Mouse (Mus musculus) CD4-positive, CD25-positive, alpha-beta regulatory T cell, adult 4 months (primary cell): ENCODE results near the gene Ddx56. TPM values are rescaled to one million over a fixed set of nuclear protein-coding genes. Genes with fewer than 3 reads are reported as not detected.
"Not testable (repeated sequence)": the region's sequence is repeated elsewhere in the genome, so short reads cannot be mapped to it uniquely, and the experiment has no call there.

Experiments used
- ATAC-seq: one replicate; pipeline ENCODE4 v1.8.0; 2017
- polyA plus RNA-seq, 2 experiments: library from polyadenylated mRNA; unstranded; fragments of 100-300 nt; shearing (Covaris generic); gene quantifications; one replicate each; pipeline ENCODE4 v1.2.1; 2017

Ddx56 gene
- polyA plus RNA-seq, 2 experiments from 2014 or later: 90.0 to 123 TPM

GRCm38 (mm10) chr11:6261434-6262082 lies 6.0 kb downstream of the Ddx56 start:
- peak; percentile 74 for ATAC-seq

- ATAC-seq: no peak
Measured at GRCm38 (mm10) chr11:6259413-6259812, 8.2 kb downstream of the Ddx56 start.

GRCm38 (mm10) chr11:6256490-6257072 lies 11.0 kb downstream of the Ddx56 start:
- ATAC-seq: no peak

- ATAC-seq: not testable (repeated sequence)
Measured at GRCm38 (mm10) chr11:6254602-6255001, 13.0 kb downstream of the Ddx56 start.

GRCm38 (mm10) chr11:6252824-6253223 lies 14.7 kb downstream of the Ddx56 start:
- ATAC-seq: no peak

- no peak for ATAC-seq
Measured at GRCm38 (mm10) chr11:6252248-6252647, 15.3 kb downstream of the Ddx56 start.

- ATAC-seq: no peak
Measured at GRCm38 (mm10) chr11:6244707-6245106, 22.9 kb downstream of the Ddx56 start.

- ATAC-seq: no peak
Measured at GRCm38 (mm10) chr11:6233025-6233424, 34.5 kb downstream of the Ddx56 start.

GRCm38 (mm10) chr11:6230012-6230411 lies 37.6 kb downstream of the Ddx56 start, which contains the start of gene Npc1l1:
Npc1l1 (minus strand) TSS chr11:6230143.
- ATAC-seq: no peak

GRCm38 (mm10) chr11:6224541-6225229 lies 42.9 kb downstream of the Ddx56 start:
- ATAC-seq: no peak

- ATAC-seq: no peak
Measured at GRCm38 (mm10) chr11:6222187-6222586, 45.4 kb downstream of the Ddx56 start.

- ATAC-seq: no peak
Measured at GRCm38 (mm10) chr11:6219967-6220366, 47.6 kb downstream of the Ddx56 start.

GRCm38 (mm10) chr11:6218189-6218896 lies 49.2 kb downstream of the Ddx56 start:
- no peak for ATAC-seq

- ATAC-seq: no peak
Measured at GRCm38 (mm10) chr11:6216834-6217233, 50.7 kb downstream of the Ddx56 start.

Other genes starting within 250 kb of the Ddx56 start
- 10 to 100 TPM in 1 of 2 experiments, 1 to 10 TPM in 1; 4.2 to 19.3 TPM for gene Camk2b, start 201.4 kb downstream of the Ddx56 start, polyA plus RNA-seq
- under 1 TPM in 1 of 2 experiments, not detected in 1; 0.56 TPM for gene A730071L15Rik, start 67.7 kb downstream of the Ddx56 start, polyA plus RNA-seq
- 10 to 100 TPM; 32.3 to 52.0 TPM for gene Nudcd3, start 67.4 kb downstream of the Ddx56 start, polyA plus RNA-seq
- under 1 TPM; 0.07 to 0.13 TPM for gene Npc1l1, start 37.6 kb downstream of the Ddx56 start, polyA plus RNA-seq
- gene Tmed4, start 7.1 kb upstream of the Ddx56 start, polyA plus RNA-seq: 10 to 100 TPM; 76.3 to 100.0 TPM
- 100 to 1,000 TPM; 146 to 237 TPM for gene Ogdh, start 23.9 kb upstream of the Ddx56 start, polyA plus RNA-seq
- 10 to 100 TPM; 46.5 to 67.2 TPM for gene Zmiz2, start 121.3 kb upstream of the Ddx56 start, polyA plus RNA-seq
- gene Ppia, start 147.7 kb upstream of the Ddx56 start, polyA plus RNA-seq: 1,000 to 10,000 TPM; 2,528 to 2,595 TPM
- 100 to 1,000 TPM; 147 to 164 TPM for gene H2afv, start 176.7 kb upstream of the Ddx56 start, polyA plus RNA-seq
- gene Purb, start 208.1 kb upstream of the Ddx56 start, polyA plus RNA-seq: 10 to 100 TPM; 22.2 to 22.3 TPM